Mouse (Mus musculus) embryonic facial prominence, embryonic 15.5 days (tissue): ENCODE measurements around the gene Vac14. TPM values are rescaled to one million over a fixed set of nuclear protein-coding genes. Genes with fewer than 3 reads are reported as not detected.

Experiments
- ATAC-seq: fragments of 200-750 bp; cut with Nextera tagmentation; 2 replicates; pipeline ENCODE4 v1.8.0; 2017; ENCODE audit warnings: low read depth, moderate TSS enrichment; ENCODE audit not compliant: insufficient number of reproducible peaks, low FRiP score, low TSS enrichment
- H3K27ac ChIP-seq: fragments of 300-500 bp; sonication (generic); replicated peaks from 2 replicates; pipeline ENCODE4 v1.5.1; 2015; ENCODE audit warnings: mild to moderate bottlenecking, inconsistent platforms
- H3K27me3 ChIP-seq: fragments of 300-500 bp; sonication (generic); 2 replicates; pipeline ENCODE4 v1.6.1; 2015; ENCODE audit warnings: inconsistent platforms
- H3K36me3 ChIP-seq: fragments of 300-500 bp; sonication (generic); 2 replicates; pipeline ENCODE4 v1.6.1; 2015; ENCODE audit warnings: mild to moderate bottlenecking, inconsistent platforms
- H3K4me1 ChIP-seq: fragments of 300-500 bp; sonication (generic); 2 replicates; pipeline ENCODE4 v1.6.1; 2015; ENCODE audit warnings: inconsistent platforms
- H3K4me2 ChIP-seq: fragments of 300-500 bp; sonication (generic); replicated peaks from 2 replicates; pipeline ENCODE4 v1.6.1; 2015; ENCODE audit warnings: mild to moderate bottlenecking, inconsistent platforms
- H3K4me3 ChIP-seq: fragments of 300-500 bp; sonication (generic); replicated peaks from 2 replicates; pipeline ENCODE4 v1.5.1; 2015; ENCODE audit warnings: mild to moderate bottlenecking, inconsistent platforms
- H3K9ac ChIP-seq: fragments of 300-500 bp; sonication (generic); 2 replicates; pipeline ENCODE4 v1.6.1; 2015; ENCODE audit warnings: inconsistent platforms
- H3K9me3 ChIP-seq: fragments of 300-500 bp; sonication (generic); replicated peaks from 2 replicates; pipeline ENCODE4 v1.6.1; 2016; ENCODE audit warnings: inconsistent platforms
- WGBS: fragments of 180-500 bp; shearing (Covaris S2); methylation state at CpG from one replicate; pipeline ENCODE4 v1.1.7; 2015; 5-methylcytosine and 5-hydroxymethylcytosine counted together
- polyA plus RNA-seq: library from polyadenylated mRNA; unstranded; fragments of >200 nt; fragmentation: Nextera tagmentation; extraction: Ambion mirVana; gene quantifications from 2 replicates; pipeline ENCODE4 v1.2.1, GENCODE M21; 2015

The Vac14 gene
- polyA plus RNA-seq, 1 experiment from 2014 or later: 18.6 TPM

DNA sequence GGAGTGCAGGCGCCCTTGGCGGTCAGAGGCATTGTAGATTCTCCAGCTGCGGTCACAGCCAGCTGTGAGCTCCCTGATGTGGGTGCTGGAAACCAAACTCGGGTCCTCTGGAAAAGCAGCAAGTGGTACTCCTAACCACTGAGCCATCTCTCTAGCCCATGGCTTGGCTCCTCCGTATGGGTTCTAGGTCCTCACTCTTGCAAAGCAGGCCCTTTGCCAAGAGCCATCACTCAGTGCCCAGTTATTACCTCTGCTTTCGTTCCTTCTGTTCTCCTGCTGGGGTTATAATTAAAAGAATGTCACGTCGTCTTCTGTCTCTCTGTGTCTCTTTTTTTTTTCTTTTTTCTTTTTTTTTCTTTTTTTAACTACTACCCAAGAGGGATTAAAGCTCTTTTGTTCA lies 114.7 kb downstream of the Vac14 start:
- no peak overlapping the region for H3K4me2 ChIP-seq
- H3K36me3 ChIP-seq: peaks cover 90% of the 10 kb centered on the region
- no peak overlapping the region for H3K4me3 ChIP-seq
- no peak for ATAC-seq
- no peaks in the 10 kb centered on the region for H3K9me3 ChIP-seq
- 83% methylated on average over 8 of the region's 8 CpGs for WGBS
- H3K9ac ChIP-seq: no peak overlapping the region
- H3K27ac ChIP-seq: no peak overlapping the region
- no peaks in the 10 kb centered on the region for H3K27me3 ChIP-seq
- no peaks in the 10 kb centered on the region for H3K4me1 ChIP-seq

DNA sequence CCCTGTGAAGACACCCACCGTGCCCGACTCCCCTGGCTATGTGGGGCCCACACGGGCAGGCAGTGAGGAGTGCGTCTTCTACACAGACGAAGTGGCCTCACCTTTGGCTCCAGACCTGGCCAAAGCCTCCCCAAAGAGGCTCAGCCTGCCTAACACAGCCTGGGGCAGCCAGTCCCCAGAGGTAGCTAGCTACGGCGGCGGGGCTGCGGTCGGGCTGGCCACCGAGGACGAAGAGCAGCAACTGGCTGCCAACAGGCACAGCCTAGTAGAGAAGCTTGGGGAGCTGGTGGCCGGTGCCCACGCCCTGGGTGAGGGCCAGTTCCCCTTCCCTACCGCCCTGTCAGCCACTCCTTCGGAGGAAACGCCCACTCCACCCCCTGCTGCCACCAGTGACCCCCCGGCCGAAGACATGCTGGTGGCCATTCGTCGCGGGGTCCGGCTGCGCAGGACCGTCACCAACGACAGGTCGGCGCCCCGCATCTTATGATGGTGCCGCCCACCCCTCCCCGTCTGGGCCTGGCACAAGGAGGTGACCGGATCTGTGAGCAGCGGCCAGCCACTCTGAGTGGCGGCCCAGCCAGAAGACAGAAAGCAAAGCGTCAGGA lies 120.3 kb downstream of the Vac14 start:
- H3K9ac ChIP-seq: no peak overlapping the region
- no peak for ATAC-seq
- H3K36me3 ChIP-seq: peaks cover 70% of the 10 kb centered on the region
- no peaks in the 10 kb centered on the region for H3K27me3 ChIP-seq
- 95% methylated on average over 35 of the region's 35 CpGs for WGBS
- no peak overlapping the region for H3K4me2 ChIP-seq
- H3K9me3 ChIP-seq: no peaks in the 10 kb centered on the region
- no peak overlapping the region for H3K4me3 ChIP-seq
- H3K4me1 ChIP-seq: no peaks in the 10 kb centered on the region
- H3K27ac ChIP-seq: no peak overlapping the region

DNA sequence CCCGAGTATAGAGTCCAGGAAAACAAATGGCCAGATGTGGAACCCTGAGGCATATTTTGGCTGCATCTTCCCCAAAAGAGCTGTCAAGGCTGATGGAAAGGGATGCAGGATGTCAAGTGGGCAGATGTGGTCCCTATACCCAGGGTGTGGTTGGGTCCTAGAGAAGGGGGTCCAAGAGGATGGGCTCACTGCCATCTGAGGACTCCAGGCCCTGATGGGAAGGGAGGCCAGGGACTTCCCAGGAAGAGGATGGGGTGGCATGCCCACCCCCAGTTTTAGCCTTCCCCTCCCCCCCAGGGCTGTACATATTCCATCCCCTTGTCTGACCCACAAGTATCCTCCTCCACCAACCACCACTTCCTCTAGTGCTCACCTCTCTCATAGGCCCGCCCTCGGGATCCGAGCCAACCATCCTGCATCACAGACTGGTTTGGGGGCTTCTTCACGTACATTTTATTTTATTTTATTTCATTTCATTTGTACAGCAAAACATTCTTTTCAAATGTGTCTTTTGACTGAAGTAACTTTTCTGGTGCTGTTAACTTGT lies 122.3 kb downstream of the Vac14 start:
- Histone ChIP-seq H3K4me2 (no peak overlapping the region), H3K36me3 (peaks cover 57% of the 10 kb centered on the region), H3K9ac (no peak overlapping the region), H3K9me3 (no peaks in the 10 kb centered on the region), H3K27me3 (no peaks in the 10 kb centered on the region), H3K4me3 (no peak overlapping the region), H3K4me1 (no peaks in the 10 kb centered on the region), H3K27ac (no peak overlapping the region)
- ATAC-seq: no peak
- 81% methylated on average over 5 of the region's 5 CpGs for WGBS

DNA sequence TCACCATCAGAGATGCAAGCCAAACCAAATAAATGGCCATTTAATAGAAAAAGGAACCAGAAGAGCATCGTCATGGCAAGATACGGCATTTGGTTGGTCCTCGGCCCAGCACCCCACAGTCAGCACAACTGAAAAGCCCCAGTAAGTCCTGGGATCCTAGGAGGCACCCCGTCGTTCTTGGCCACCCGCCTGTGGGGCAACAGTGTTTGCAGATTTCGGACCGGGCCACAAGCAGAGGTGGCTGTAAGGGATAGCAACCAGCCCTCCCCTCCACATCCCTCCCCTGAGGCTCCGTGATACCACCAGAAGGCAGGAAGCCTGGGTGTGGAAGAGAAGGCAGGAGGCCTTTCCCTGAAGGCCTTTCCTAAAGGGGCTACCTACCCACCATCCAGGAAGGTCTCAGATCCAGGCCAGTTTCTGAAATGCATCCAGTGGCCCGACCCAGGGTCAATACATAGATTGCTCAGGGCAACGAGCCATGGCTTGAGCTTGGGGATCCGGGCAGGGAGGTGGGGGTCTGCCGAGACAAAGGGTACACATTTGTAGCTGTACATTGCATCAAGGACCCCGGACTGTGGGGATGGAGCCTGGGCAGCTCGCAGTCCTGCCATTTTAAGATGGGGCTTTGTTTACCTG lies 123.5 kb downstream of the Vac14 start:
- H3K9me3 ChIP-seq: no peaks in the 10 kb centered on the region
- peaks cover 46% of the 10 kb centered on the region for H3K36me3 ChIP-seq
- no peaks in the 10 kb centered on the region for H3K4me1 ChIP-seq
- no peak overlapping the region for H3K27ac ChIP-seq
- ATAC-seq: no peak
- no peak overlapping the region for H3K4me2 ChIP-seq
- no peak overlapping the region for H3K4me3 ChIP-seq
- no peak overlapping the region for H3K9ac ChIP-seq
- WGBS: 74% methylated on average over 15 of the region's 15 CpGs
- no peaks in the 10 kb centered on the region for H3K27me3 ChIP-seq

DNA sequence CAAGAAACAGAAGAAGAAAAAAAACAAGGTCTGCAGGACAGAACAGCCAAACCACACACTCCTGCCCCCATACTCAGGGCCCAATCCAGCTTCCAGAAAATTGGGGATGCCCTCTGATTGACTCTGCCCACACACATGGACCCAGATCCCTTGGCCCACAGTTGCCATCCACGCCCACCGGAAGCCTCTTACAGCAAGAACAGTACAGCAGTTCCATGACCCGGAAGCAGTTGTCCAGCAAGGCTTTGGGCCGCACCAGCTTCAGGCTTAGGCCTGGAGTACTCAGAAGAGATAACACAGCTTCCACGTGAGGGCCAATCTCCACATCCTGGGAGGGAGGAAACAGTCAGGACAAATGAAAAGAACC lies 124.0 kb downstream of the Vac14 start:
- no peak overlapping the region for H3K9ac ChIP-seq
- H3K9me3 ChIP-seq: no peaks in the 10 kb centered on the region
- H3K4me1 ChIP-seq: no peaks in the 10 kb centered on the region
- WGBS: 90% methylated on average over 5 of the region's 5 CpGs
- ATAC-seq: no peak
- no peak overlapping the region for H3K4me2 ChIP-seq
- no peaks in the 10 kb centered on the region for H3K27me3 ChIP-seq
- H3K27ac ChIP-seq: no peak overlapping the region
- peaks cover 41% of the 10 kb centered on the region for H3K36me3 ChIP-seq
- no peak overlapping the region for H3K4me3 ChIP-seq

DNA sequence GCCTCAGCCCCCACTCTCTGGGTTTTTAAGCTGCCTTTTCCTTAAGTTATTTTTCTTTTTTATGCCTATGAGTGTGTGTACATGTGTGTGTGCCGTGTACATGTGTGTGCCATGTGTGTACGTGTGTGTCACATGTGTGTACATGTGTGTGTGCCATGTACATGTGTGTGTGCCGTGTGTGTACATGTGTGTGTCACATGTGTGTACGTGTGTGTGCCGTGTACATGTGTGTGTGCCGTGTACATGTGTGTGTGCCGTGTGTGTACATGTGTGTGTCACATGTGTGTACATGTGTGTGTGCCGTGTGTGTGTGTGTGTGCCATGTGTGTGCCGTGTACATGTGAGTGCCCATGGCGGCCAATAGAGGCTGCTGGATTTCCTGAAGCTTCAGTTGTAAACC lies 126.8 kb downstream of the Vac14 start:
- 89% methylated on average over 10 of the region's 10 CpGs for WGBS
- Histone ChIP-seq H3K9ac (no peak overlapping the region), H3K4me3 (no peak overlapping the region), H3K4me1 (no peaks in the 10 kb centered on the region), H3K27me3 (no peaks in the 10 kb centered on the region), H3K36me3 (0 out of 2 replicates have a peak, but pooled peaks cover 14% of the 10 kb centered on the region), H3K4me2 (no peak overlapping the region), H3K27ac (no peak overlapping the region), H3K9me3 (no peaks in the 10 kb centered on the region)
- no peak for ATAC-seq

DNA sequence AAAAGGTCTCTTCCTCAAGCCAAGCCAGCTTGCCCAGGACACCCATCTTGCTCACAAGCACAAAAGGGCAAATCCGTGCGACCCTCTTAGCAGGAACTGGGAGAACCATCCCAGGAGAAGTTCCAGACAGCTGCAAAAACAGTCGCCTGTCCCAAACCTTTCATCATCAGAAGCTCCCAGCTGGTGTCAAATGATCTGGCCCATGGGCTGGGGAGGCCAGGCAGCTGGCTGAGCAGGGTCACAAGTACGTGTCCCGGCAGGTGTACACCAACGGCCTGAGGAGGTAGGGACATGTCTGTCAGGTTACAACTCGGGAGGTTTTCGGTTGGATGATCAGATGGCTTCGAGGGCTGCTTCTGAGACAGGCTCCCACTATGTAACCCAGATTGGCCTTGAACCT lies 128.3 kb downstream of the Vac14 start:
- H3K9me3 ChIP-seq: no peaks in the 10 kb centered on the region
- no peak overlapping the region for H3K4me3 ChIP-seq
- H3K36me3 ChIP-seq: 0 out of 2 replicates have a peak, but pooled peaks cover 4% of the 10 kb centered on the region
- 49% methylated on average over 9 of the region's 9 CpGs for WGBS
- H3K4me1 ChIP-seq: no peaks in the 10 kb centered on the region
- no peak overlapping the region for H3K27ac ChIP-seq
- no peak for ATAC-seq
- no peaks in the 10 kb centered on the region for H3K27me3 ChIP-seq
- H3K9ac ChIP-seq: no peak overlapping the region
- H3K4me2 ChIP-seq: no peak overlapping the region

DNA sequence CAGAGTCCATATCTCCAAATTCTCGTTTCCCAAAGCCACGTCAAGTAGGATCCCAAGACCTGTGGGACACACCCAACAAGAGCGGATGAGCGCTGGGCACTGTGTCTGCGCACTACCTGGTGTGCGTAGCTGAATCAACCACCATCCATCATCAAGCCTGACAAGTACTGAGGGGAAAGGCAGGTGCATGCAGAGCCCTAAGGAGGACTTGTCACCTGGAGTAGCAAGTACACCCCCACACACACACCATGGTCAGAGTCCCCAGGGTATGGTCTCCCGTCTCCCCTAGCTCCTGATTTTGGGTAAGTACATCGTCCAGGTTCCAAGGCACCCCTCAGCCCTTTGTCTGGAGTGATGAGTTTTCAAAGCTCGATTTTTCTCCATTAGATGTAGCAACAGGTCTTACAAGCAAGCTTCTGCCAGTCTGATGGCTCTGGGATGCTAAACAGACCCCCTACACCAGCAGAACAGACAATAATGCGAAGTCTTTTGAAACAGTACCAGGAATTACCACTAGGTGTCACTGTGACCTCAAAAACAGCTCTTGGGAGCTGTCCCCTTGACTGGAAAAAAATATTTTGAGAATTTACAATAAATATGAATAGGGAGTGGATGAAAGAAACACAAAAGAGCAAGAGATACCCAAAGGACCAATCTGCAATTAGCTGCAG lies 131.2 kb downstream of the Vac14 start:
- no peak overlapping the region for H3K4me3 ChIP-seq

DNA sequence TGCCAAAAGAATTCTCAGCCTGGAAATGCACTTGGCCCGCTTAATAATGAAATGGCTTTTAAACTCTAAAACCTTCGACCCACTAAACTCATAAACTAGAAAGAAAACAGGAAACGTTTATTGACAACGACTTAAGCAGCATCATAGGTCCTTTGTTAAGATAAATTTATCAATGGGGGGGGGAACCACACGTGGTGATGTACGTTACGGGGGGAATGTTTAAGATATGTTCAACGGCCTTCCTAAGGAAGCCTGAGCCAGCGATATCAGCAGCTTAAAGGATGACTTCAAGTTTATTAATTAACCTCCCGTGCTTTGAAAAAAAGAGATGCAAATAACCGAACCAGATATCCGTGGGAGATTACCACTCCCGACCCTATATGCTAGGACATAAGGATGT lies 131.9 kb downstream of the Vac14 start:
- WGBS: 43% methylated on average over 13 of the region's 13 CpGs
- H3K4me2 ChIP-seq: no peak overlapping the region
- H3K9ac ChIP-seq: no peak overlapping the region
- no peak overlapping the region for H3K4me3 ChIP-seq
- no peaks in the 10 kb centered on the region for H3K36me3 ChIP-seq
- no peaks in the 10 kb centered on the region for H3K9me3 ChIP-seq
- H3K4me1 ChIP-seq: peaks cover 9% of the 10 kb centered on the region
- no peak for ATAC-seq
- no peaks in the 10 kb centered on the region for H3K27me3 ChIP-seq
- H3K27ac ChIP-seq: no peak overlapping the region

More for the DNA sequence above, 131.2 kb downstream of the Vac14 start:
- no peaks in the 10 kb centered on the region for H3K27me3 ChIP-seq
- H3K4me1 ChIP-seq: peaks cover 3% of the 10 kb centered on the region; the same call in 1 of the 2 replicates
- no peak overlapping the region for H3K4me2 ChIP-seq
- no peak for ATAC-seq
- H3K36me3 ChIP-seq: no peaks in the 10 kb centered on the region
- H3K9ac ChIP-seq: no peak overlapping the region
- 59% methylated on average over 10 of the region's 10 CpGs for WGBS
- no peak overlapping the region for H3K27ac ChIP-seq
- H3K9me3 ChIP-seq: no peaks in the 10 kb centered on the region

DNA sequence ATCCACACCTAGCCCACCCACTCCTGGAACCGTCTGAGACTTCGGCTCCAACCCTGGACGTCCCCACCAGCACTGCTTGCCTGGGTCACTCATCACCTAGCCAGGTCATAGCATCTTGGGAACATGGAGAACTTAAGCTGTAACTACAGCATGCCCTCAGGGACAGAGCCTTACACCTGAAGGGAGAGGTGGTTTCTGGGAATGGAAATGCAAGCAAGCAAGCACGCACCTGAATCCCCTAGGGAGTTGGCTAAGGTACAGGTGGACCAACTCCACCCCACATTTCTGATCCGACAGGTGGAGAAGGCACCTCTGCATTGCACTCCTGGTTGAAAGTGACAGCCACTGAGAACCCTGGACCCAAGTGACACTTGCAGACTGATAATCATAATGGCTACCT lies 133.1 kb downstream of the Vac14 start:
- no peaks in the 10 kb centered on the region for H3K27me3 ChIP-seq
- no peaks in the 10 kb centered on the region for H3K9me3 ChIP-seq
- H3K27ac ChIP-seq: no peak overlapping the region
- no peak overlapping the region for H3K4me2 ChIP-seq
- H3K4me3 ChIP-seq: no peak overlapping the region
- no peak overlapping the region for H3K9ac ChIP-seq
- WGBS: 62% methylated on average over 5 of the region's 5 CpGs
- peaks cover 14% of the 10 kb centered on the region for H3K4me1 ChIP-seq
- no peak for ATAC-seq
- no peaks in the 10 kb centered on the region for H3K36me3 ChIP-seq

DNA sequence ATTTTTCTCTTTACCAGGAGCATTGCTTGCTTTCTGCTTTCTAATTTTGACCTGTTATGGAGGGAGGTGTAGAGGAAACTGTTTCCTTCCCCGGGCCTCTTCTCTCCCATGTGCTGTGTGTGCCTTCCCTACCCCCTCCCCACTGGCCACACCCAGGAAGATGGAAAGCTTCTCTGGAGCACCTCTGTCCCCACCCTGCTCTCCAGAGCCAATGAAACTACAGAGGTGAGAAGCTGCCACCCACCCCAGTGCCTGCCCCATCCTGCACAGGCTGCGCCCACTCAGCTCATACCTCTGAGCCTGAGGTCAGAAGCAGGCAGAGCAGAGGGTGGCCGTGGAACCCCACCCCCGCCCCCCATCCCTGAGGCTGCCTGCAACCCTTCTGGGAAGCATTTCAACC lies 136.3 kb downstream of the Vac14 start:
- peak; percentile 71 for ATAC-seq
- no peak overlapping the region for H3K4me2 ChIP-seq

More for the DNA sequence above, 136.3 kb downstream of the Vac14 start:
- Histone ChIP-seq H3K36me3 (no peaks in the 10 kb centered on the region), H3K9me3 (no peaks in the 10 kb centered on the region), H3K9ac (no peak overlapping the region), H3K27ac (0 out of 2 replicates have a peak overlapping the region, but pooled peaks have one; percentile 40), H3K27me3 (no peaks in the 10 kb centered on the region), H3K4me1 (peaks cover 14% of the 10 kb centered on the region), H3K4me3 (no peak overlapping the region)
- WGBS: 44% methylated on average over 4 of the region's 4 CpGs
